Mouse (Mus musculus): ENCODE results near the gene Ankrd34b. TPM values are rescaled to one million over a fixed set of nuclear protein-coding genes. Genes with fewer than 3 reads are reported as not detected.

The Ankrd34b gene
- total and polyA plus RNA-seq, 3 experiments: not detected

DNA sequence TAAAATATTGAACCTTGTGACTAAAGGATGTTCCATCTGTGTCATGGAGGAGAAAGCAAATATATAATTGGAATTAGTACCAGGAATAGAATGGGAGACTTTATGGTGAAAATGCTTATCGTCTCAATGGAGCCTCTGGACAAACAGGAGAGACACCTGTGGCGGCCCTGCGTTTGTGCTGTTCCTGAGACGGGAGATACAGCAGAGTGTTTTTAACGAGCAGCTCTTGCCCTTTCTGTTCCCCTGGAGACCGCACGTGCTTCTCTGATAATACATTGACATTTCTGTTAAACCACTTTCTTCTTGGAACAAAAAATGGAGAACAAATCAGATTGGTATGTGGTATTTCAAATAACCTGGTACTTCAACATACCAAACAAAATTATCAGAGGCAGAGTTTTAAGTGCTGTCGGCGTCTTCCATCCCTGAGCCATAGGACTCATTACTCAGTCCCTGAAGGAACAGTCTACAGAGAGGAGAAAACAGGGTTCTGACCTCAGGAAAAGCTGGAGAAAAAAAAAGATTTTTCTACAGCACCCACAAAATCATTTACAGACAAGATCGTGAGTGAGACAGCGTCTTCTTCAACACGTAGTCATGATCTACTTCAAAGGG is 32.5 kb upstream of the Ankrd34b start:
- H3K4me1 ChIP-seq (ENCODE audit: control insufficient read depth in 1 of 2, insufficient read depth in 2 of 2, low read length in 2 of 2): no peaks in the 10 kb centered on the region
- TF ChIP-seq MEF2A (IDR thresholded peaks at IDR 0.05; ENCODE audit: extremely low read depth, insufficient replicate concordance, low read depth, low read length, poor library complexity, severe bottlenecking) (no peak), ZMIZ1 (IDR thresholded peaks at IDR 0.05; ENCODE audit: low read depth, low read length) (no peak), JUND (IDR thresholded peaks at IDR 0.05; ENCODE audit: low read depth, low read length) (no peak), CHD1 (IDR thresholded peaks at IDR 0.05; ENCODE audit: low read depth, low read length) (no peak), POLR2AphosphoS2 (IDR thresholded peaks at IDR 0.05; ENCODE audit: low read length) (no peak), USF1 (IDR thresholded peaks at IDR 0.05; ENCODE audit: low read depth, low read length) (no peak), CHD2 (IDR thresholded peaks at IDR 0.05; ENCODE audit: low read length) (no peak), TCF12 (IDR thresholded peaks at IDR 0.05; ENCODE audit: low read depth, low read length) (no peak), MXI1 (IDR thresholded peaks at IDR 0.05; ENCODE audit: low read depth, low read length) (no peak), MAX (IDR thresholded peaks at IDR 0.05; ENCODE audit: low read length) (no peak)
- no peak overlapping the region for H3K4me3 ChIP-seq (ENCODE audit: control insufficient read depth in 1 of 2, insufficient read depth in 1 of 2, low read depth in 2 of 2, low read length in 2 of 2)
- H3K27me3 ChIP-seq (ENCODE audit: control insufficient read depth in 1 of 2, insufficient read depth in 2 of 2, low read length in 2 of 2): peaks cover 0 to 2% of the 10 kb centered on the region in 2 experiments; a peak in 3 of 4 replicates
- H3K9ac ChIP-seq (ENCODE audit: control insufficient read depth, low read depth, low read length, poor library complexity, severe bottlenecking): no peak overlapping the region
- no peak overlapping the region for H3K27ac ChIP-seq (ENCODE audit: control insufficient read depth, low read depth, low read length)
- no peaks in the 10 kb centered on the region for H3K9me3 ChIP-seq (replicated peaks; ENCODE audit: insufficient read depth, low read length)
- H3K79me2 ChIP-seq (ENCODE audit: control insufficient read depth, insufficient read depth, low read length, poor library complexity): no peaks in the 10 kb centered on the region
- no peaks in the 10 kb centered on the region for H3K36me3 ChIP-seq (ENCODE audit: control insufficient read depth in 1 of 2, insufficient read depth in 2 of 2, low read length in 2 of 2)
- no peak for DNase-seq (ENCODE audit: low read depth, low spot score)

DNA sequence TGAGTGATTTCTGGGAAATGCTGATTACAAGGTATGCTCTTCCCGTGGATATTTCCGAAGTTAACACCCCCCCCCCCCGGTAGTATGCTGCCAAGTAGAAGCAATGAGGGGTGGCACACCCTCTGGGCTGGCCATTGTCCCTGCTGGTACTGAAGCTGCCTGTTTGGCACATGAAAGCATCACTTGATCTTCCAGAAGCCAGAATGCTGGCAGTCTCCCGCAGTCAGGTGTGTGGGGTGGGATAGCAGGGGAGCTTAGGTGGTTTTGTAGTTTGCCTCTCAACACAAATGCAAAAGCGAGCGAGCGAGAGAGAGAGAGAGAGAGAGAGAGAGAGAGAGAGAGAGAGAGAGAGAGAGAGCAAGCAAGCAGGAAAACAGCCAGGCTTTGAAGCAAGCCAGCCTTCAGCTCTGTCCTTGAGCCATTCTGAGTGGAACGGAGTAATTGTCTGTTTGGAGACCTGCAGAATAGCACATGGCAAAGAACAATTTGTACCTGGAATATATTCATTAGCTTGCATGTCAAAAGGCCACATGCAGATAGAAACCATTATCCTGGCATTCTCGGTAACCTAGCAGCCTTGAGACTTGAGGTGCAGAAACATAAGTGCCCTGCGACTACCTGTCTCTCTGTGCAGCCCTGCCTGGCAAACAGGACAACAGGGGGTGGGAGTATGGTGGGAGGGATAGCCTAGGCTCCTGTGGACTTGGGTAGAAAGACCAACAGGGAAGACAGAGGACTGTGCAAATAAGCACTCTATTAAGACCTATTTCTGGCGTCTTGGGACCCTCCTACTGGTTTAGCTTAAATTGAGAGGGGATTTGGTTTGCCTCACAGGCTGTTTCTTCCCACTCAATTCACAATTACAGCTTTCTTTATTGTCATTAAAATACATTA is 27.0 kb upstream of the Ankrd34b start:
- no peaks in the 10 kb centered on the region for H3K4me1 ChIP-seq (ENCODE audit: control insufficient read depth in 1 of 2, insufficient read depth in 2 of 2, low read length in 2 of 2)
- no peak overlapping the region for H3K9ac ChIP-seq (ENCODE audit: control insufficient read depth, low read depth, low read length, poor library complexity, severe bottlenecking)
- no peaks in the 10 kb centered on the region for H3K9me3 ChIP-seq (replicated peaks; ENCODE audit: insufficient read depth, low read length)
- H3K27me3 ChIP-seq (ENCODE audit: control insufficient read depth in 1 of 2, insufficient read depth in 2 of 2, low read length in 2 of 2): peaks cover 0 to 6% of the 10 kb centered on the region in 2 experiments; a peak in 3 of 4 replicates
- H3K4me3 ChIP-seq (ENCODE audit: control insufficient read depth in 1 of 2, insufficient read depth in 1 of 2, low read depth in 2 of 2, low read length in 2 of 2): no peak overlapping the region
- TF ChIP-seq EP300 (IDR thresholded peaks at IDR 0.05; ENCODE audit: low read depth in 1 of 2, low read length in 2 of 2) (no peak), MAZ (IDR thresholded peaks at IDR 0.05; ENCODE audit: low read depth, low read length) (no peak), ZNF384 (IDR thresholded peaks at IDR 0.05; ENCODE audit: low read depth, low read length) (no peak), UBTF (IDR thresholded peaks at IDR 0.05; ENCODE audit: borderline replicate concordance, insufficient read depth, low read depth, low read length) (no peak)
- no peak for DNase-seq (ENCODE audit: low read depth, low spot score)
- H3K27ac ChIP-seq (ENCODE audit: control insufficient read depth, low read depth, low read length): no peak overlapping the region
- no peaks in the 10 kb centered on the region for H3K79me2 ChIP-seq (ENCODE audit: control insufficient read depth, insufficient read depth, low read length, poor library complexity)
- no peaks in the 10 kb centered on the region for H3K36me3 ChIP-seq (ENCODE audit: control insufficient read depth in 1 of 2, insufficient read depth in 2 of 2, low read length in 2 of 2)
